Mouse (Mus musculus) cerebellum, adult (tissue): ENCODE measurements at regions not wholly inside any gene's neighbourhood (a gene's known extent, or its start where the extent isn't known, plus 50 kb on each side); places are given as distances from the start of the nearest gene placed in this dataset.

ENCODE experiments used
- ATAC-seq: cut with Nextera tagmentation; 2 replicates; pipeline ENCODE4 v1.9.2; 2017; ENCODE audit warnings: mild to moderate bottlenecking, moderate library complexity, mixed read lengths; ENCODE audit not compliant: insufficient number of reproducible peaks, low FRiP score, low TSS enrichment

- ATAC-seq, result no peak
Observed at GRCm38 (mm10) chr13:59934556-59934955, 111.6 kb upstream of the Tut7 start.

- ATAC-seq, result no peak
Observed at GRCm38 (mm10) chr13:59934093-59934492, 111.1 kb upstream of the Tut7 start.

DNA sequence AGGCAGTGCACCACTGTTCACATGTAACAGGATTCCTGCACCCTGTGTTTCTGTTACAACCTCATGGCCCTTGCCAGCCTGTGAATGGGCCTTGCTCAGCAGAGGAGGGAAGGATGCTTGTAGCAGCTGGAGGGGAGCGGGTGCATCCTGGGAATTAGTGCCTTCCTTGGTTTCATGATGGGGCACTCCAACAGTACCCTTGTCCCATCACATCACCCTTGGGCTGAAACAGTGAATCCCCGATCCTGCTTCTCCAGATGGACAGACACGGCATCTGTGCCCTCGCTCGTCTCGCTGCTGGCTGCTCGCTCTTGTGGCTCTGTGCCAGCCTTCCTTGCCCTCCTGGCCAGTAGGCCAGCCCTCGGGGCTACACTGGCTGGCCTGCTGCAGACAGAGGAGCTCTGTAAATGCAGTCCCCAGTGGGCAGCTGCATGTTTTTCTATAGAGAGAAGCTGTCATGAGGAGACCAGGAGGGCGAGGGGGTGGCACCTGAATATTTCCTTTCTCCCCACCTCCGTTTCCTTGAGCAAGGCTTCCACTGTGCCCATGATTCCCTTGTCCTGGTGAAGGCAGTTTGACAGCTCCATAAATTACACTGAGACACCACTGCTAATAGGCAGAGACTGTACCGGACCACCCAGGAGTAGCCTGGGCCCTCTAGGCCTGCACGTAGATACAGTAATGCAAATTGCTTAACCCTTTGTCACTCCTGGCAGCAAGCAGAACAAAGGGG, 104.6 kb upstream of the Tut7 start:
- no peak; the same call in 1 of the 2 replicates for ATAC-seq

DNA sequence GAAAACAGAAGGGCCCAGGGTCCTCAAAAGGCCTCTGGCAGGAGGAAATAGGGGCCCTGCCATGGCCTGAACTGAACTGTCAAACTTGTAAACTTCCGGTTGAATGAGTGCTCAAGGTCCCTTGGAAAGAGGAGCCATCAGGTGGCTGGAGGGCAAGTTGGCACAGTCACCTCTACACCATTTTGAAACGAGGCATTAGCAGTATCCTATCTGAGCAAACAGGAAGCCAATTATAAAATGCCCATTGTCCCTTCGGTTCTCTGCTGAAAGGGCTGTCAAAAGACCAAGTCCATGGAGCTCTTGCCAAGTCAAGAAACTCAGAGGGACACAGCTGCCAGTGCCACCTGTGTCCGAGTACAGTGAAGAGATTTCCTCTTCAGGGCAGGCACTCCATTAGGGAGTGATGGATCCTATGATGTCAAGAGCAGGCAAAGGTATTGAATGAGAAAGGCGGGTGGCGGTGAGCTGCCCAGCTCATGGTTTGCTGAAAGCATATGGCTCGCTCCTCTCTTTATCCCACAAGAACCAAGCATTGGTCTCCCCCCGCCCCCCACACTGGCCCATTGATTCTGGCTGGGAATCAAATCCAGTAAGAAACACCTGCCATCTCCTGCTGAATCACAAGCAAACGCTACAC, 103.0 kb upstream of the Tut7 start:
- ATAC-seq, result no peak

DNA sequence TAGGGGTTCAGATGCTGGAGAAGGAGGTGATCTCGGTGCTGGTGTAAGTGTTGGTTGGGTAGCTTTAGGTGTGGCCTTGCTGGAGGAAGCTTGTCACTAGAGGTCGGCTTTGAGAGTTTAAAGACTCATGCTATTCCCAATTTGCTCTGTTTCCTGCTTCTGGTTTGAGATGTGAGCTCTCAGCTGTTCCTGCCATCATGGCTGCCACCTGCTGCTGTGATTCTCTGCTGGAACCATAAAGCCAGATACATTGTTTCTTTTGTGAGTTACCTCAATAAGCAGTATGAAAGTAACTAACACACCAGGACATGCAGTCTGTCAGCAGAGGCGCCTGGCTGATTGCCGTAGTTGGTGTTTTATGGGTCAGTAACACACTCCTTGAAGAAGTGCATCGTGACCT, 94.2 kb upstream of the Tut7 start:
- ATAC-seq, result no peak

DNA sequence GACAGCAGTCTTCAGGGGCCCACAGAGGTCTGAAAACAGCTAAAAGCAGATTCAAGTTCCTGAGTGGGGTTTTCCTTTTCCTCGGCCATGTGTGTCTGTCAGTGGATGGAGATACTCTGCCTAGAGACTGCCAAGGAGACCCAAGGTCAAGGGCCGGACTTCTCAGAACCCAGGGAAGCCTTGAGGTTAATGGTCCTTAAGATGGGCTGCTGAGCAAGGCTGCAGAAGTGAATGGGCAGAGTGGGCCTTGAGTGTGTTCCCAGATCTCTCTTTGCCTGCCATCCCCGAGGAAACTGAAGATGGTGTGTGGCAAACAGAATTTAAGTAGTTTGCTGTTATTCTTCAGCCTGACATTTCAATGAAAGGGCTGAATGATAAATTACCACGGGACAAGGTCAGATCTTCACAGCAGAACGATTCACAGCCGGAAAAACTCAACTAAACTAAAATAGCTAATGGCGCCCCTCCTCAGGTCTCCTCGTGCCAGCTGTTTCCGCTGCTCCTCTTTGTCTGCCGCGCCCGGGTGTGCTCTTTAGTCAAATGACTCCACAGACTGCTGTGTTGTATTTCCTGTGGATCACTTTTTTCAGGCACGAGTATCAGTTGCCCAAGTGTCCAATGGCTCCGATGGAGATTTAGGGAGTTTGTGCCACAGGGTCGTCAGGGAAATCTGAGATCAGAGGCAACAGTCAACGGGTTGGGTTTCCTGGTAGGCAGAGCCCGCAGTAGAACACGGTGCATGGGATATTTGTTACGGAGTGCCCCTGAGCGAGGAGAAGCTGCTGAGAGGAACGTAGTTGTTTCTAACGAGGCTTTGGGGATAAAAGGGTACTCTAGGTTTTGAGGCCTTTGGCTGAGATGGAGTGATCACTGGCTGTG, 93.5 kb upstream of the Tut7 start:
- ATAC-seq, result no peak

DNA sequence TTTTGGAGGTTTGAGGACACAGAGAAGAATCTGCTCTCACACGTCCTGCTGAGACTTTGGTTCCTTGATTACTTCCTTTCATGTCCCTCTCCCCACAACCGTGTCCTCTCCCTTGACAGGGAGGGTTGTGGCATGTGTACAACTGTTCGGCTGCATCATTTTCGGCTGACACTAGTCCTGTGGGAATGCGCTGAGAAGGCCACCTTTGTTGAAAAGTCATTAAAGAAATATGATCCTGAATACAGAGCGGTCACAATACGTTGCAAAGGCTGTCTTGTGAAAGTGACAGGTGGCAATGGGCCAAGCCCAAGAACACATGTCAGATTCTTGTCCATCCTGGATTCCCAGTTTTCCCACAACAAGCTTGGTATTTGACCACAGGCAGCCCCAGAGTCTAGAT, 92.8 kb upstream of the Tut7 start:
- ATAC-seq, result no peak

DNA sequence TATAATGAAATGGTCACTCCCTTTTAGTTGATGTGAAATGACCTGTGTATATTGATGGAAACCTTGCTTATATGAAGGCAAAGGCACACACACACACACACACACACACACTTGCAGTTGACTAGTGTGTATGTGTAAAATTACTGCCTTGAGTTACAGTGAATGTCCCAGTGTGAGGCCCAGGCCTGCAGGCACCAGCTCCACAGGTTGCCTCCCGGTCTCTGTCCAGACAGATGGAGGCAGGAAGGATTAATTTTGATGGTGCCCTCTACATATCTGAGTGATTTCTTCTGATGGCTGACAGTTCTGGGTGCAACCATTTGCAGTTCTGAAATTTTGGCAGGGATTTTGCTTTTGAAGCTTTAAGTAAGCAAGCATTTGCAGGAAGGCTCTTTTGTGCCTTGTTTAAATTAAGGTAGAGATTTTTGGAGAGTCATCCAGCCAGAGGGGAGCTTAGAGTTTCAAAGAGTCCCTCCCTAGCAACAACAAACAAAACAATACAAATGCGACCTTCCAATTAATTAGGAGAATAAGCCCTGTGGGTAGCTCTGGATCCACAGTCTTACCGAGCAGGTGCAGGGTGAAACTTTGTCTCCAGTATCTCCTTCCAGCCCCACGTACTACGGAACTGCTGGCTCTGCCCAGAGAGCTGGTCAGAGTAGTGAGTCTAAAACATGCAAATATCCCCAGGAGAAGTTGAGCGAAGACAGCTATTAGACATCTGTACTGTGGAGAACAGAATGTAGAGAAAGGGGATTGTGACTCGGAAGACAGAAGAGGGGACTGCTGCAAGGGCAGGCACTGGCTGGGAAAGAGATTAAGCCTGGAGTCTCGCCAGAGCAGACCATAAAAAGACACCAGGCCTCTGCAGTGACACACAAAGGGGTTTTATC, 87.5 kb upstream of the Tut7 start:
- ATAC-seq, result no peak

GRCm38 (mm10) chr13:59909400-59909799, 86.5 kb upstream of the Tut7 start:
- ATAC-seq, result no peak

DNA sequence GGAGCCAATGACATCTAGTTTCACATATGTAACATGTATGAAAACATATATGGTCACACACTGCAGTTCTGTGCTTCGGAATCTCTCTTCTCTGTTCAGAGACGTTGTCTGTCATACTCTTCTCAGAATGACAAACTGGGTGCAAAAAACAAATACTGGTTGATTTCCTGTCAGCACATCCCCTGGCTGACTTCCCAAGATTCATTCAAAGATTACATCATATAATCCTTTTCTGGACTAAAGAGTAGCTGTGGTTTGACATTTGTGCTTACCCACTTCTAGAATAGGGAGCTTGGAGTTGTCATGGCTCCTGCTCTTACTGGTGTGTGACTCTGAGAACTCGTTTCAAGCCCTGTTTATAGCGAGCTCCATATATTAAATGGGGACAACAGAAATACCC, 85.8 kb upstream of the Tut7 start:
- no peak for ATAC-seq

- no peak for ATAC-seq
Observed at GRCm38 (mm10) chr13:59905488-59905887, 82.5 kb upstream of the Tut7 start.

GRCm38 (mm10) chr13:59904415-59904814, 81.5 kb upstream of the Tut7 start:
- no peak for ATAC-seq

- ATAC-seq, result no peak
Observed at GRCm38 (mm10) chr13:59899521-59899920, 76.6 kb upstream of the Tut7 start.

- ATAC-seq, result no peak
Observed at GRCm38 (mm10) chr13:59895754-59896153, 72.8 kb upstream of the Tut7 start.

DNA sequence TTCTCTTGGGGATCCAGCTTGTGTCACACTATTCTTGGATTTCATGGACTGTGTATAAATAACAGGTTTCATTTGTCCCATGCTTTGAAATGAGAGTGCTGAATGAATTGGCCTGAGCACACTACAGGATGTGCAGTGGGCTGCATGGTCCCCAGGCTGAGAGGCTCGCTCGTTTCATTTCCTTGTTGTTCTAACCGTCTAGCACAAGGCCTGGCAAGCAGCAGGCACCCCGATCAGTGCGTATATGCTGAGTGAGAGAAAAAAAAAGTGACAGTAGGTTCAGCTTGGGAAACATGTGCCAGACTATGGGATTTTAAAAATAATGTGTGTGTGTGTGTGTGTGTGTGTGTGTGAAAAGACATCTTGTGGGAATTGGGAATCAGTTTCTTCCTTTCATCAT, 71.1 kb upstream of the Tut7 start:
- ATAC-seq, result no peak

GRCm38 (mm10) chr13:59892961-59893360, 70.0 kb upstream of the Tut7 start:
- ATAC-seq, result no peak

- no peak for ATAC-seq
Observed at GRCm38 (mm10) chr13:59892340-59892739, 69.4 kb upstream of the Tut7 start.

DNA sequence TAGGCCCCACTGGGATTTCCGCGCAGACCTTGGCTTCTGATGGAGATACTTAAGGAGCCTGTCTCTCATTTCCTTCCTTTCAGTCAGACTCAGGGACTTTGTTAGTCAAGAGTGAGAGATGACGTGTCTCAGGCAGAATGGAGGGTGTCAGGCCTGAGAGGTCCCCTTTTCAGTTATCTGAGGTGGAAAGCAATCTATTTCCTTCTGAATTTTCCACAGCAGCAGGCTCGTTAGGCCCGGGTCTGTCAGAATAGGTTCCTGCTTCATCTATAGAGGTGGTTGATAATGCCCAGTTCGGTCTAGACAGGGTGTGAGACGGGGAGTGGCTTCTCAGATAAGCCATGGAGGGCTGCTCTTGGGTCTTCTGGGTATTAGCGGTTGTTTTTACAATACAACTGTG, 68.8 kb upstream of the Tut7 start:
- no peak for ATAC-seq

- ATAC-seq, result no peak
Observed at GRCm38 (mm10) chr13:59889468-59890117, 66.6 kb upstream of the Tut7 start.
